Mouse (Mus musculus): ENCODE measurements around the gene Ctdnep1. TPM values are rescaled to one million over a fixed set of nuclear protein-coding genes. Genes with fewer than 3 reads are reported as not detected.
"Not testable (repeated sequence)": the region's sequence is repeated elsewhere in the genome, so short reads cannot be mapped to it uniquely, and the experiment has no call there.

The Ctdnep1 gene
- total RNA-seq, 1 experiment from 2014 or later = 47.1 TPM

- peak; percentile 91 for ATAC-seq (replicated peaks; ENCODE audit: low read depth, poor library complexity, severe bottlenecking)
Measured at GRCm38 (mm10) chr11:69948066-69948762, 32.7 kb upstream of the Ctdnep1 start, which contains the start of gene Slc2a4. TSS of gene Slc2a4 (minus strand) at chr11:69948188.

GRCm38 (mm10) chr11:69948763-69949150 lies 32.2 kb upstream of the Ctdnep1 start:
- ATAC-seq (replicated peaks; ENCODE audit: low read depth, poor library complexity, severe bottlenecking) = peak; percentile 75

DNA sequence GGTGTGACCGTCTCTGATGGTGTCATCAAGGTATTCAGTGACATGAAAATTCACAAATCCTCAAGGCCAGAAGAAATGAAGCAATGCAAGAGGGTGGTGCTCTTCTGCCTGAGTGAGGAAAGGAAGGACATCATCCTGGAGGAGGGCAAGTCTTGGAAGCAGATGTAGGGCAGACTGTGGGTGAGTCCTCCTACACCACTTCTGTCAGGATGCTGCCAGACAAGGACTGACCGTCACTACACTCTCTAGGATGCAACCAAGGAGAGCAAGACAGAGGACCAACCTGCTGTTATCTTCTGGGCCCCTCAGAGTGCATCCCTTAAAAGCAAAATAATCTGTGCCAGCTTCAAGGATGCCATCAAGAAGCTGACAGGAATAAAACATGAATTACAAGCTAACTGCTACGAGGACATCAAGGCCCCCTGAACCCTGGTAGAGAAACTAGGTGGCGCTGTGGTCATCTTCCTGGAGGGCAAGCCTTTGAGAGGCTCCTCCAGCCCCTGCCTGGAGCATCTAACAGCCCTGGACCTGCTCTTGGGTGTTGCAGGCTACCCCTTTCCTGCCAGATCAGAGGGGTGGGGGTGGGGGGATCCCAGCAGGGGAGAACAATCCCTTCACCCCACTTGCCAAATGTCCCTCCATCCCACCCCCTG lies 30.0 kb upstream of the Ctdnep1 start:
- ATAC-seq (replicated peaks; ENCODE audit: low read depth, poor library complexity, severe bottlenecking) = no peak

DNA sequence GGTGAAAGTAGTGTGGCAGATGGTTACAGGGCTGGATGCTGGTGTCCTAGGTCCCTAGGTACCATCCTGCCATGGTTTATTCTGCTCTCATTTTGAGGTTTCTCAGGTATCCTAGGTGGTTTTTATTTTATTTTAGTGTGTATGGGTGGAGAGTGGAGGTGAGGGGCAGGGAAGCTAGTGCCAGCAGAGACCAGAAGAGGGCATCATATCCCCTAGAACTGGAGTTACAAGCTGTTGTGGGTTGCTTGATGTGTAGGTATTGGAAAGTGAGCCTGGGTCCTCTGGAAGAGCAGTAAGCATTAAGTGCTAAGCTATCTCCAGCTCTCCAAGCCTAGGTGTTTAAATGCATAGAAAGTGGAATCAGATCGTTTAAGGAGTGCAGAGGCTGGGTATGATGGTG lies 28.7 kb upstream of the Ctdnep1 start:
- no peak for ATAC-seq (replicated peaks; ENCODE audit: low read depth, poor library complexity, severe bottlenecking)

DNA sequence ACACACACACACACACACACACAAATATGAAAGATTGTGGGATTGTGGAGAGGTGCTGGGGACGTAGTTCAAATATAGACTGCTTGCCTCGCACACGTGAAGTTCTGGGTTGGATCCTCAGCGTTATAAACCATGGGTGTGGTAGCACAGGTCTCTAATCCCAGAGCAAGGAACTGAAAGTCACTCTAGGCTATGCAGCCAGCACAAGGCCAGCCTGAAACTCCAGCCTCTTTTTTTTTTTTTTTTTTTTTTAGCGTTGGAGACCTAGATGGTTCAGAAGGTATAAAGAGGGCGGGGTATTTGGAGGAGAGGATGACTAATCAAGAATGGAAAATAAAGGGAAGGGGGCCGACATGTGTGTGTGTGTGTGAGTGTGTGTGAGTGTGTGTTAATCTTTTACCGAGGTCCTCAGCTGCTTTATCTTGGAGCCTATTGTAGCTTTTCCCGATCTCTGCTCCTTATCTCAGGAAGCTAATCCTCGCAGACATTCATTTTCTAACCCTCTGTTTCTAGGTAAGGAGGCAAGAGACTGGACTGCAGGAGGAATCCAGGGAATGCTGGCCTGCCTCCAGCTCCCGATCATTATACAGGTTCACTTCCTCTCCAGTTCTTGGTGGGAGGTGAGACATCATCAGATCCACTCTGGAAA lies 27.6 kb upstream of the Ctdnep1 start:
- ATAC-seq (replicated peaks; ENCODE audit: low read depth, poor library complexity, severe bottlenecking) = no peak

GRCm38 (mm10) chr11:69955618-69956017 lies 25.3 kb upstream of the Ctdnep1 start:
- not testable (repeated sequence) for ATAC-seq (replicated peaks; ENCODE audit: low read depth, poor library complexity, severe bottlenecking)

DNA sequence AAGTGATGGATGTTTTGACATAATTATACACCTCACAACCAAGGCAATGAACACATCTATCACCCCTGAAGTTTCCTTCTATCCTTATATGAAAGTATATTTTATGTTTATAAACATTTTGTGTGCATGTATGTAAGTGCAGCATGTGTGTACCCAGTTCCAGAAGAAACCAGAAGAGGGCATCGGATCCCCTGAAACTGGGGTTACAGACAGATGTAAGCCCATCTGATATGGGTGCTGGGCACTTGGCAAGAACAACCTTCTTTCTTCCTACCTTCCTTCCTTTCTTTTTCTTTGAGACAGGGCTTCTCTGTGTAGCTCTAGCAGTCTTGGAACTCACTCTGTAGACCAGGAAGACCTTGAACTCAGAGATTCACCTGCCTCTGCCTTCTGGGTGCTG lies 24.7 kb upstream of the Ctdnep1 start:
- no peak for ATAC-seq (replicated peaks; ENCODE audit: low read depth, poor library complexity, severe bottlenecking)

DNA sequence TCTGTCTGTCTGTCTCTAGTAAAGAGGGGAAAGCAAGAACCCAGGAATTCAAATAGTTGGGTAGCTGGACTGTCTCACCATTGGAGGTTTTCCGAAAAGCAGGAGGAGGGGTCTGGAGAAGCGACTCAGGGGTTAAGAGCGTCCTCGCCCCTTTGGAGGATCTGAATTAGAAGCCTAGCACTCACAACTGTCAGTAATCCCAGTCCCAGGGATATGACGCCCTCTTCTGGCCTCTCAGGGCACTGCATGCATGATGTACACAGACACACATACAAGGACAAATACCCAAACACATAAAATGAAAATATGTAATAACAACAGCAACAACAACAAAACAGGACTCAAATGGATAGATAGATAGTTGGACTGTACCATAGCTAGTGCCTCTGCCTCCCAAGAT lies 20.3 kb upstream of the Ctdnep1 start:
- no peak for ATAC-seq (replicated peaks; ENCODE audit: low read depth, poor library complexity, severe bottlenecking)

DNA sequence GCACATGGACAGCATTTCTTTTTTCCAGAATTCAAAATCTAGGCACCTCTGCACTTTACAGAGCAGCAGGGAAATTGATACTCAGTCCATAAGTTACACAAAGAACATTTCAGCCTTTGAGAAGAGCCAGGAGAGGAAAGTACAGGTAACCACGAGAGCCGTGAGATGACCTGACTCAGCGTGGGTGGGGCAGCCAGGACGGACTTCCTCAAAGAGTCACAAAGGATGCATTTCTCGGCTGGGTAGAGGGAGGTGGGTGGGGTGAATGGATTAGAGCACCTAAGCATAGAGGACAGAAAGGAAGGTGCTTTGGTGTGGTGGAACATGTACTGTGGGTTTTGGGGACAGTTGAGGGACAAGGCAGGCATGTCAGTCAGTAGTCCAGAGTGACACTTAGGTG lies 19.1 kb upstream of the Ctdnep1 start:
- ATAC-seq (replicated peaks; ENCODE audit: low read depth, poor library complexity, severe bottlenecking) = no peak

DNA sequence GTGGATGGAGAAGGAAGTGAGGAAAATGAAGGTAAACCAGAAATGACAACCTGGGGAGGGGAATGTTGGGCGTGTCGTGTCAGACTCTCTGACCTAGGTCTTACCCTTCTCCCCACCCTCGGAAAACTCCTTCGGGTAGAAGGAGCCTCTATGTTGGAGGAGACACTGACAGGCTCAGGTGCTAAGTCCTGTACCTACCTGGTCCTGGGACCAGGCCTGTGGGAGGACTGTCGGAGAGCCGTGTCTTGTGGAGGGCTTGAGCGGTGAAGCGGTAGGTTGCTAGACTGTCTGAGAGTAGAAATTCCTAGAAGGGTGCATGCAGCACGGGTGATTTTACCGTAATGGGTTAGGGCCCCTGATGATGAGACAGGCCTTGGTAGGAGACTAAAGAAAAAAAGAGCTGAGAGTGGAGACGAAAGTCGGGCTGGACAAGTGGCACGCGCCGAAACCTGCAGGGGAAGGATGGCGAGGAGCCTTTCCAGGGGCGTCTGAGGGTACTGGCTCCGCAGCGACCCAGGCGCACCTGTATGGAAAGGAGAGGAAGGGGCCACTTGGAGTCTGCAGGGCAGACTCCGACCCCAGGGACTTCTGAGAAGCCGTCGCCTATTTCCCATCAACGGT lies 16.2 kb upstream of the Ctdnep1 start, which contains the start of gene Cldn7:
Gene Cldn7, plus strand, starts transcription at position 130 of the 621 bp plus-strand sequence.
- ATAC-seq (replicated peaks; ENCODE audit: low read depth, poor library complexity, severe bottlenecking) = no peak

DNA sequence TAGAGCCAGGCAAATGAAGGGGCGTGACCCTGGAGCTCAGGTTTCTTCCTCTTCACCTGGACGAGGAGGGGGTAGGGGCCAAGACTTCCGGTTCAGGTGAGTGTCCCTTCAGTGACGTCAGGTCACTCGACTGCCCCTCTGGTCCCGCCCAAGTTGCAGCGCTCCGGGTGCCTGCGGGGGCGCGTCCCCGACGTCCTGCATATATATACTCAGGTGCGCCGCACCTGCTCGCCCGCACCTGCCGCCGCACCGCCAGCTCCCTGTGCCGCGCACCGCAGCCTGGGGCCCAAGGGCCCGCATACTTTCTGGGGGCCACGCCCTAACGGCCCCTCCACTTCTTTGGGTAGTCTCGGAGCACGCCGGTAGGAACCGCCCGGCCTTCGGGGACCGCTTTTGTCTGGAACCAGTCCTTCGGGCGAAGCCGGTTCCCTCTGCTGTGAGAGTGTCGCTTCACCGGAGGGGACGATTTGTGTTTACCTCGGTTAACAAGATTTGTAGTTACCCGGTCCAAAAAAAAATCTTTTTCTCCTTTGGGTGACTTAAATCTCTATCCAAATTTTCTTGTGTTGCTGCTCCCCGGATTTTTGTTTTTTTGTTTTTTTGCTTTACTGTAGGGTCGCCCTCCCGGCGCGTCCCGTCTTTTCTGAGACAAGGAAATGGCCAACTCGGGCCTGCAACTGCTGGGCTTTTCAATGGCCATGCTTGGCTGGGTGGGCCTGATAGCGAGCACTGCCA lies 15.5 kb upstream of the Ctdnep1 start:
- no peak for ATAC-seq (replicated peaks; ENCODE audit: low read depth, poor library complexity, severe bottlenecking)

DNA sequence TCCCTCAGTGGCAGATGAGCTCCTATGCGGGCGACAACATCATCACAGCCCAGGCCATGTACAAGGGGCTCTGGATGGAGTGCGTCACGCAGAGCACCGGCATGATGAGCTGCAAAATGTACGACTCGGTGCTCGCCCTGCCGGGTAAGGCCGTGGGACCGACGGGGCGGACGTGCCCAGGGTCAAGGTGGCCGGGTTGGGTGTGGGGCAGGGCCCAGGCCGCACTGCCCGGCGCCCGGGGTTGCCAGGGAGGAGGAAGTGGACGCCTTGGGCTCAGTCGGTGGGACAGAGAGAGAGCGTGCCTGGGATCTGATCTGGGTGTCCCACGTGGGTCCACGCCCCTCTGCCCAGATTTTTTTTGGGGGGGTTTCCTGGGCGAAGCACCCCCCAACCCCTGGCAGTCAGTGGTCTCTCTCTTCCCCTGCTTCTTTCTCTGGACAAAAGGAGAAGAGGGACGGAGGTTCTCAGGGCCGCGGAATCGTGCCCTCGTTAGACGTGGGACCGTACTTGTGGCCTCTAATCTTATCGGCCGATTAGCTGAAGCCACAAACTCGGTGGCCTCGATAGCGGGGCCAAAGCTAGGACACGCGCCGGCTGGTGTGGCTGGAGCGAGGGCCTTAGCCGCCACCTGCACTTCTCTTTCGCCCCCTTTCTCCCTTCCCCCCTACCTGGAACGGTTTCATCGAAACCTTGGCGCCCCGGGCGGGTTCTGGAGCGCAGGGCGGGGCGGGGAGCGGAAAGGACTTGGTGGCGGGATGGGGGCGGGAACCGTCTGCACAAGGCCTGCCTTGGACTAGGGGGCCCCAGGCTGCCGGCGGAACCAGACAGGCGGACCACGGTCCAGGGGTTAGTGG lies 14.7 kb upstream of the Ctdnep1 start:
- ATAC-seq (replicated peaks; ENCODE audit: low read depth, poor library complexity, severe bottlenecking) = peak; percentile 46

DNA sequence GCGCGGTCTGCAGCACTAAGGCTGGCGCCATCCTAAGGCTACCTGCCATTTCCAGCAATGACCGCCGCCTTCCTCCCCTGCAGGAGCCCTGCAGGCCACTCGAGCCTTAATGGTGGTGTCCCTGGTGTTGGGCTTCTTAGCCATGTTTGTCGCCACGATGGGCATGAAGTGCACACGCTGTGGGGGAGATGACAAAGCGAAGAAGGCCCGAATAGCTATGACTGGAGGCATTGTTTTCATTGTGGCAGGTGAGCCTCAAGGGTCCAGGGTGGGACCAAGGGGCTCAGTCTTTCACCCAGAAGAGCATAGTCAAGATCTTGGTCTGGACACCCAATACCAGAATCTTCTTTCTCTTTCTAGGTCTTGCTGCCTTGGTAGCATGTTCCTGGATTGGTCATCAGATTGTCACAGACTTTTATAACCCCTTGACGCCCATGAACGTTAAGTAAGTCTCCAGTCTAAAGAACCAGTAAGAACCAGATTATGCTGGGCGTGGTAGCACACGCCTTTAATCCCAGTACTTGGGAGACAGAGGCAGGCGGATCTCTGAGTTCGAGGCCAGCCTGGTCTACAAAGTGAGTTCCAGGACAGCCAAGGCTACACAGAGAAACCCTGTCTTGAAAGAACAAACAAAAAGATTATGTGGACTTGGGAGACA lies 14.0 kb upstream of the Ctdnep1 start:
- no peak for ATAC-seq (replicated peaks; ENCODE audit: low read depth, poor library complexity, severe bottlenecking)

DNA sequence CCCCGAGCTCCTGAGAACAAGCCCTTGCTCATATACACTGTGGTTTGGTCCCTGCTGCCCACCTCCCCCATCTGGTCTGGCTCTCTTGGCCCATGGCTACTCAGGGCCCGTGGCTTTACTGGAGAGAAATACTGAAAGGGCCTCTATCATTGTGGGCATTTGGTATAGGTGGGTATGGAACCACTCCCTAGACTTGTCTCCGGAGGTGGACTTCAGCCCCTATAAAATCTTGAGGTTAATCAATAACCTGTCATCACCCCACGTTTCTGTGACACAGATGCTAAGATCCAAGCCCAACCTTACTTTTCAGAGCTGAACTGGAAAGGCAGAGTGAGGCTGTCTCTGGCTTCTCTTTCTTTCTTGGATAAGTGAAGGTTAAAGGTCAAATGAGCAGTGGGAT lies 12.2 kb upstream of the Ctdnep1 start:
- no peak for ATAC-seq (replicated peaks; ENCODE audit: low read depth, poor library complexity, severe bottlenecking)

DNA sequence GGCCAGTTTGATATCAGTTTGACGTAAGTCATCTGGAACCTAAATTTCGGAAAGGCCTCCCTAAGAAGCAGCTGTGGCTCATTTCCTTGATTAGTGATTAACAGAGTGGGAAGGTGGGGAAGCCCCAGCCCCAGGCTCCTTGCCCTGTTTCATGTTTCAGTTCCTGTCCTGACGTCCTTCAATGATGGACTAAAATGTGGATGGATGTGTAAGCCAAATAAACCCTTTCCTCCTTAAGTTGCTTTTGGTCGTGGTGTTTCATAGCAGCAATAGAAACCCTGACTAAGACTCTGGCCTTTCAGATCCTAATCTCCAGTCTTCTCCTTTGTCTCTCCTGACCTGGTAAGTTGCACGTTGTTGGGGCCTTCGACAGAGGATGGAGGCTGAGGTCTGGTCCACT lies 10.7 kb upstream of the Ctdnep1 start:
- ATAC-seq (replicated peaks; ENCODE audit: low read depth, poor library complexity, severe bottlenecking) = no peak

DNA sequence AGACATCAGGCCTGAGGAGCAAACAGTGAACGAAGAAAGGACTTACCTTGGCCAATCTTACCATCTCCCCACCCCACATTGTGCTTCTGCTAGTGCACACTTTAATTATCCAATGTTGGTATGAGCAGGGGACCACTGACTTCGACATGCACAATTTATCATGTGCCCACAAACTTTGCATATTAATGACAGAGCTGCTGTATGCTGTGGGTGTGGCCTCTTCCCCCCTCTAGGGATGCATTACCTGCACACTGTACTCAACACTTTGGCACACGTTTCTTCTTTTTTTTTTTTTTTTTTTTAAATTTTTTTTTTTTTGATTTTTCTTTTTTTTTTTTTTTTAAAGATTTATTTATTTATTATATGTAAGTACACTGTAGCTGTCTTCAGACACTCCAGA lies 10.2 kb upstream of the Ctdnep1 start:
- ATAC-seq (replicated peaks; ENCODE audit: low read depth, poor library complexity, severe bottlenecking) = no peak

- no peak for ATAC-seq (replicated peaks; ENCODE audit: low read depth, poor library complexity, severe bottlenecking)
Measured at GRCm38 (mm10) chr11:69974907-69975306, 6.0 kb upstream of the Ctdnep1 start.

DNA sequence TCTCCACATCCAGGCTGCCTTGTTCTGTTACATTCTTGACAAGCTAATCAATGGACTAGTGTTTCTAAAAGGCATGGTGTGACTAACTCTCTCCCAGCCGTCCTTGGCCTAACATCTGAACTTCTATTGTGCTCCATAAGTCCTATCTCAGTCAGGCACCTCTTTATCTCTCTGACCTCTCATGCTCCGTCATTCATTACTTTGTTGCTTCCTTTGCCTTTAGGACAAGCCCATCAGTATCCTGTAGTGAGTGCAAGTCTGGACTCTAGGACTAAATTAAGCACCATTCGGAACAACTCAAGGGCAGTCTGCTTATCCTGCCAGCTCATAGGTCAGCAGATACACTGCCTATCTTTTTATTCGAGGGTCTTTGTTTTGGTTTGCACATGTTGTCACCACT lies 4.7 kb upstream of the Ctdnep1 start:
- ATAC-seq (replicated peaks; ENCODE audit: low read depth, poor library complexity, severe bottlenecking) = no peak

GRCm38 (mm10) chr11:69979827-69980195 lies 1.1 kb upstream of the Ctdnep1 start:
- no peak for ATAC-seq (replicated peaks; ENCODE audit: low read depth, poor library complexity, severe bottlenecking)
